Mouse (Mus musculus) kidney, adult 2 months (tissue): ENCODE measurements around the gene Dgki. TPM values are rescaled to one million over a fixed set of nuclear protein-coding genes. Genes with fewer than 3 reads are reported as not detected.

Experiments used
- DNase-seq: peaks from one replicate; pipeline ENCODE4 v3.0.0; 2021
- H3K27ac ChIP-seq: fragments of 200-500 bp; 2 replicates; pipeline ENCODE4 v1.5.1; 2012; ENCODE audit warnings: low read depth, low read length, control low read depth, inconsistent platforms; ENCODE audit not compliant: insufficient read depth
- H3K27me3 ChIP-seq: fragments of 200-500 bp; replicated peaks from 2 replicates; pipeline ENCODE4 v1.6.1; 2012; ENCODE audit warnings: mild to moderate bottlenecking, moderate library complexity, low read length, inconsistent platforms; ENCODE audit not compliant: control insufficient read depth, insufficient read depth
- H3K36me3 ChIP-seq: fragments of 200-500 bp; 2 replicates; pipeline ENCODE4 v1.6.1; 2012; ENCODE audit warnings: mild to moderate bottlenecking, moderate library complexity, low read length, inconsistent platforms; ENCODE audit not compliant: control insufficient read depth, insufficient read depth
- H3K4me1 ChIP-seq: fragments of 200-500 bp; 2 replicates; pipeline ENCODE4 v1.6.1; 2011; ENCODE audit warnings: low read length; ENCODE audit not compliant: control insufficient read depth, insufficient read depth
- H3K4me3 ChIP-seq: fragments of 200-500 bp; 2 replicates; pipeline ENCODE4 v1.5.1; 2011; ENCODE audit warnings: mild to moderate bottlenecking, low read depth, low read length, control low read depth; ENCODE audit not compliant: insufficient read depth
- CTCF ChIP-seq: fragments of 200-500 bp; conservative IDR thresholded peaks from 2 replicates; pipeline ENCODE4 v1.5.1; 2011; ENCODE audit warnings: low read depth, mild to moderate bottlenecking, control low read depth, low read length, moderate library complexity, mixed read lengths; ENCODE audit not compliant: insufficient read depth, insufficient read length
- POLR2A ChIP-seq: fragments of 200-500 bp; IDR thresholded peaks from one replicate; pipeline ENCODE4 v1.6.1; 2011; ENCODE audit warnings: low read depth, low read length, control low read depth
- WGBS: fragments of 180-500 bp; shearing (Covaris S2); methylation state at CpG from one replicate; pipeline ENCODE4 v1.1.7; 2018; 5-methylcytosine and 5-hydroxymethylcytosine counted together
- polyA plus RNA-seq: library from polyadenylated mRNA; depleted of rRNA; stranded (reverse); fragments of >200 nt; gene quantifications from 2 replicates; pipeline ENCODE4 v1.2.3, GENCODE M21; 2012

The Dgki gene
- polyA plus RNA-seq, 1 experiment = 0.05 TPM

DNA sequence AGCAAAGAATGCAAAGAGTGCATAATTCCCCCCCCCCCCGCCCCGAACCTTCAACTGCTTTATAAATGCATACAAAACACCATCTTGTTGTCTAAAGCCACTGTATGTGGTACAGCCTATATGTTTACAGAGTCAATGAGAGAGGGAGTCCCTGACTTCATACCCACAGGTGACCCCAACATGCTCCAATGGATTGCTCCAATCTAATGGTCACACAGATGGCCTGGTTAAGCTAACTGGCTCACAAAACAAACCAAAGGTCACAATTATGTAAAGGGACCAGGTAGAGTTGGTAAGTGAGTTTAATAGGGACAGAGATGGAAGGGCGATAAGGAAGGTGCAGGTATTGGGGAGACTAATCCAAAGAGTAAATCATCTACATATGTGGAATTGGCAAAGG is 295.1 kb downstream of the Dgki start:
- WGBS = 80% methylated on average over 3 of the region's 3 CpGs
- DNase-seq = no peak
- Histone ChIP-seq H3K27ac (no peak overlapping the region), H3K27me3 (no peaks in the 10 kb centered on the region), H3K4me1 (no peaks in the 10 kb centered on the region), H3K36me3 (no peaks in the 10 kb centered on the region), H3K4me3 (no peak overlapping the region)
- TF ChIP-seq POLR2A = no peak
- no peak for TF ChIP-seq CTCF

DNA sequence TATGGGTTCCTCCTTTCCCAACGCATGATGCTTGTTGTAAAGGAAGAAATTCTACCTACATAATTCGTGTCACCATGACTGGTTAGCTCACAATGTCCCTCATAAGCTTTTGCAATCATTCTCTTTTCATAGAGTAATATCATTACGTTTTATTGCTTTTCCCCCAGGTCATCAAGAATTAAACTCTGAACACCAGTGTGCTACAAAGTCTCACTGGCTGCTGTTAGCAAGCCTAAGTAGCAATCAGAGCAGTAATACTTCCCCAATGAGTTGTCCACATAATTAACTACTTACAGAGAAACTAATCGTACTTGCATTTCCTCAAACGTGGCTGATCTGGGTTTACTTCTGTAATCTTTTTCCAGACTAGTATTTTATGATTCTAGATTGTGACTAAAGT is 296.7 kb downstream of the Dgki start:
- H3K36me3 ChIP-seq = no peaks in the 10 kb centered on the region
- WGBS = 66% methylated on average over 5 of the region's 5 CpGs
- no peak for DNase-seq
- no peak overlapping the region for H3K27ac ChIP-seq
- H3K4me3 ChIP-seq = no peak overlapping the region
- H3K4me1 ChIP-seq = no peaks in the 10 kb centered on the region
- no peaks in the 10 kb centered on the region for H3K27me3 ChIP-seq
- TF ChIP-seq CTCF (no peak), POLR2A (no peak)

DNA sequence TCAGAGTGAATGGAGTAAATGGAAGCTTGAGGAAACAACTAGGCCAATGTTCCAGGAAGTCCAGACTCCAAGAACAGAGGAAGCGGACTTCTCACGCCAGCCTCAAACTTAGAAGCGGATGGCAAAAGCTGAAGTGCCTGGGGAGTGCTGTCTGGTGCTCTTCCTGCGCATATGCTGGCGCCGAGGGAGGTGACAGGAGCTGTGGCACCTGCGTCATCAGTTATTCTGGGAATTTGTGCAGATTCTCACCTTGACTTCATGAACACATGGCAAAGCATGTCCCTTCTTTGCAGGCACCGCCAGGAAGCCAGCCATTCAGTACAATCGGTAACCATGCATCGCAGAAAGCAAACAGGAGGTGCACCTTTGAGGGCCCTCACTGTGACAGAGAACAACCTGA is 301.0 kb downstream of the Dgki start:
- 79% methylated on average over 10 of the region's 10 CpGs for WGBS
- Histone ChIP-seq H3K27me3 (no peaks in the 10 kb centered on the region), H3K4me3 (no peak overlapping the region), H3K27ac (no peak overlapping the region), H3K36me3 (no peaks in the 10 kb centered on the region), H3K4me1 (no peaks in the 10 kb centered on the region)
- no peak for DNase-seq
- TF ChIP-seq POLR2A (no peak), CTCF (no peak)

DNA sequence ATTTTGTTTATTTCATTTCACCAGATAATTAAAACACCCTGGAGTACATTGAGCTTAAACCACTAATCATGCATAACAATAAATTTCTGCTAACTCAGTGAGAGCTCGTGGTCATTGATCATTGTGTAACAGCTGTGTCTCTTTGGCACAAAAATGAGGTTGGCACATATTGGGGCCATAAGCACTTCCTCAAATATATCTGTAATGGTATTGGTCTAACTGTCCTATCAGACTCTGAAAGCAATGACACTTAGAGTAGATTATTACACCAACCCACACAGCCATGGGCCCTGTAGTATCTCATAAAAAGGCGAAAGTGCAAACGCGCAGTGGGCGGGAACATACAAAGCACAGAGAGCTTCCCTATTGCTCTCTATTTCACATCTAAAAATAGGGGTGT is 305.7 kb downstream of the Dgki start:
- Histone ChIP-seq H3K4me1 (no peaks in the 10 kb centered on the region), H3K27ac (no peak overlapping the region), H3K36me3 (no peaks in the 10 kb centered on the region), H3K4me3 (no peak overlapping the region), H3K27me3 (no peaks in the 10 kb centered on the region)
- TF ChIP-seq POLR2A = no peak
- no peak for TF ChIP-seq CTCF
- DNase-seq = no peak
- WGBS = 94% methylated on average over 5 of the region's 5 CpGs

DNA sequence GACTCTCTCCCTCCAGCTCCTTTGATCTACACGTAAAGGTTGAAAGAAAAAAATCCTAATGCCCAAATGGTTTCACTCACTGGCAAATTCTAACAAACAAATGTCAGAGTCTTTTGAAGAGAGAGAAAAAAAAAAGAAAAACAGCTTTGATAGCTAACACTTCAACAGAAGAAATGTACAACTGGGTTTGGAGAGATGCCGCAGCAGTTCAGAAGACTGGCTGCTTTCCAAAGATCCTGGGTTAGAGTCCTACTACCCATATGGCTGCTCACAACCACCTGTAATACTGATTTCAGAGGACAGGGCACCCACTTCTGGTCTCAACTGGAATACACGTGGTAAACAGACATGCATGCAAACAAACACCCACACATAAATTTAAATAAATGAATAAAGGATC is 309.8 kb downstream of the Dgki start:
- H3K4me1 ChIP-seq = no peaks in the 10 kb centered on the region
- H3K36me3 ChIP-seq = no peaks in the 10 kb centered on the region
- TF ChIP-seq POLR2A (no peak), CTCF (no peak)
- H3K27ac ChIP-seq = no peak overlapping the region
- WGBS = 73% methylated on average over 3 of the region's 3 CpGs
- no peak for DNase-seq
- no peaks in the 10 kb centered on the region for H3K27me3 ChIP-seq
- H3K4me3 ChIP-seq = no peak overlapping the region

DNA sequence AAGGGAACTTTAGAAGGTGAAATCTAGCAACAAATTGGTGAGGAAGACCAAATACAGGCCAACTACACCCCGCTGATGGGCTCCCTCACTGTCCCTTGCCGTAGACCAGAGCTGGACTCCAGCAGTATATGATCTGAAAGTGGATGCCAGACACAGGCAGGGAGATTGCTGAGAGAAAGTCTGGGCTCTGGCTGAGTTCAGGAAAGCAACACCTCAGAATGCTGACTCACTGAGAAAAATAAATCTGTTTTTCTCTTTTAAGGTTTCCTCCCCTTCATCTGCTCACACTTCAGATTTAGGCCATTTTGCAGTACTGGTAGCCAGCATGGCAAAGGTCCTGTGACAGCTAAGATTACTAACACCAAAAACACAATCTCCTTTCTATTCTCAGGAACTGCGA is 311.2 kb downstream of the Dgki start:
- no peak for TF ChIP-seq POLR2A
- TF ChIP-seq CTCF = no peak
- WGBS = 97% methylated on average over 3 of the region's 3 CpGs
- no peaks in the 10 kb centered on the region for H3K36me3 ChIP-seq
- no peak overlapping the region for H3K27ac ChIP-seq
- no peak for DNase-seq
- H3K4me3 ChIP-seq = no peak overlapping the region
- no peaks in the 10 kb centered on the region for H3K27me3 ChIP-seq
- H3K4me1 ChIP-seq = no peaks in the 10 kb centered on the region

DNA sequence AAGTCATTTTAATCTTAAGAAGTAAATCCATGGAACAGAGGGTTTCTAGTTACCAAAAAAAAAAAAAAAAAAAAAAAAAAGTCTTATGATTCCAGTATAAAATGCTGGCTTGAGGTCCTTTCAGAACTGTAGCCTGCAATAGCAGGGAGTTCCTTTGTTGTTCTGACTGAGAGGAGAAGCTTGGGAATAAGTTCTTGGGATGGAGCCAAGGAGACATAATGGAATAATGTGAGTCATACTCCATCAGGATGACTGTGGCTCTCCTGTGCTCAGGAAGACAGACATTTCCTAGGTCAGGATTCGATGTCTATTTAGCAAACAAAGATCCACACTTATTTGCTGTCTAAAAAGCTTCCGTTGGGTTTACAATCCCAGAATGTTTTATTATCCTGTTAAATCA is 318.3 kb downstream of the Dgki start:
- DNase-seq = peak; percentile 66
- no peaks in the 10 kb centered on the region for H3K36me3 ChIP-seq
- TF ChIP-seq POLR2A (no peak), CTCF (no peak)

DNA sequence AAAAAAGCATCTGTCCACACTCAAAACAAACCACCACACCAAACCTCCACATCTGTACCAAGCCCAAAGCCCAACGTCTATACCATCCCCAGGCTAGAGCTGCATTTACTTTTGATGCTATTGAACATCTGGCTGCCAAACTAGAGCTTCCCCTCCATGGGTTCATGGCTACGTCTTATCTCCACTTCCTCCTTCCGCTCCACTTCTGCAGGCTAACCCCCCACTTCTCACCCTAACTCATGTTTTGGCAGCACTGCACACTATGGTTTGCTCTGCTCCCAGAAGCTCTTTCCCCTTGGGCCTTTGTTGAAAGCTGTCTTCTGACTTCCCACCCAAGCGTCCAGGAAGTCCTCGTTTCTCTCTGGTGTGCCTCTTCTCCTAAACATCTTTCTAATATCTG is 319.5 kb downstream of the Dgki start:
- Histone ChIP-seq H3K27ac (no peak overlapping the region), H3K4me1 (no peaks in the 10 kb centered on the region), H3K36me3 (no peaks in the 10 kb centered on the region), H3K27me3 (no peaks in the 10 kb centered on the region), H3K4me3 (no peak overlapping the region)
- DNase-seq = no peak
- TF ChIP-seq CTCF = no peak
- WGBS = 86% methylated on average over 5 of the region's 5 CpGs

More for the DNA sequence above, 318.3 kb downstream of the Dgki start:
- Histone ChIP-seq H3K4me1 (no peaks in the 10 kb centered on the region), H3K27ac (no peak overlapping the region), H3K27me3 (no peaks in the 10 kb centered on the region), H3K4me3 (no peak overlapping the region)
- 67% methylated on average over 2 of the region's 2 CpGs for WGBS

DNA sequence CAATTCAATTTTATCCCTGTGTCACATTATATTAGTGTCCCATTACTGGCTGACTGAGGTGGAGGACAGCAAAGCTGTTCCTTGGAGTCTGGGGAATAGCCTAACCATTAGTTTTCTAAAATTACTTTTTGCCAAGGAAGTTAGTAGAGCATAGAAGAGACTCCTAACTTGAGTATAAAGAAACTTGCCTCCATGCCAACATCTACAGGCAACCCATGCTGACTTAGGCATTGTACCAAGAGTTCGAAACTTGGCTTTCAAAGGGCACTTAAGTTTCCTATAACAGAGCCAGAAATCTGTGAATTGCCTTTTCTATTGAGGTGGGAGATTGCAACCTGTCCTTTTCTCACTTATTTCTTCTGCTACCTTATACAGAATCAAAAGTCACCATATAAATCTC is 321.8 kb downstream of the Dgki start:
- WGBS = 67% methylated on average over 1 of the region's 1 CpGs
- DNase-seq = peak; percentile 18
- TF ChIP-seq POLR2A (no peak), CTCF (no peak)

More for the DNA sequence above, 321.8 kb downstream of the Dgki start:
- H3K4me3 ChIP-seq = no peak overlapping the region
- no peak overlapping the region for H3K27ac ChIP-seq
- H3K27me3 ChIP-seq = no peaks in the 10 kb centered on the region
- H3K36me3 ChIP-seq = no peaks in the 10 kb centered on the region
- no peaks in the 10 kb centered on the region for H3K4me1 ChIP-seq
